Mouse (Mus musculus) myocyte (in vitro differentiated cells): ENCODE measurements at regions not wholly inside any gene's neighbourhood (a gene's known extent, or its start where the extent isn't known, plus 50 kb on each side); places are given as distances from the start of the nearest gene placed in this dataset.

ENCODE experiments used
- CEBPB ChIP-seq: IDR thresholded peaks from 2 replicates; pipeline ENCODE4 v1.6.1; 2011; ENCODE audit warnings: mild to moderate bottlenecking, moderate library complexity; ENCODE audit not compliant: poor library complexity, insufficient read depth, severe bottlenecking
- E2F4 ChIP-seq: IDR thresholded peaks from one replicate; pipeline ENCODE4 v1.6.1; 2011; ENCODE audit warnings: mild to moderate bottlenecking, control low read depth, moderate library complexity; ENCODE audit not compliant: insufficient read depth
- MAX ChIP-seq: IDR thresholded peaks from one replicate; pipeline ENCODE4 v1.6.1; 2011; ENCODE audit warnings: low read depth, mild to moderate bottlenecking, control low read depth
- MYOD1 ChIP-seq, 3 experiments: IDR thresholded peaks; one replicate each; pipeline ENCODE4 v1.6.1; 2011; ENCODE audit warnings: control low read depth in 2 of 3, low read depth in 2 of 3, mild to moderate bottlenecking in 2 of 3, moderate library complexity in 1 of 3; ENCODE audit not compliant: insufficient read length in 2 of 3, control insufficient read depth in 1 of 3
- MYOG ChIP-seq, 3 experiments: IDR thresholded peaks; one replicate each; pipeline ENCODE4 v1.6.1; 2011; ENCODE audit warnings: control low read depth in 2 of 3, low read depth in 2 of 3, mild to moderate bottlenecking in 2 of 3; ENCODE audit not compliant: insufficient read length in 2 of 3, control insufficient read depth in 1 of 3, insufficient read depth in 1 of 3
- POLR2A ChIP-seq: IDR thresholded peaks from one replicate; pipeline ENCODE4 v1.6.1; 2011; ENCODE audit warnings: low read depth, mild to moderate bottlenecking, control low read depth, moderate library complexity; ENCODE audit not compliant: insufficient read length
- POLR2AphosphoS2 ChIP-seq: IDR thresholded peaks from one replicate; pipeline ENCODE4 v1.6.1; 2011; ENCODE audit warnings: low read depth, control low read depth; ENCODE audit not compliant: insufficient read length
- REST ChIP-seq: IDR thresholded peaks from one replicate; pipeline ENCODE4 v1.6.1; 2011; ENCODE audit warnings: mild to moderate bottlenecking, control low read depth, moderate library complexity; ENCODE audit not compliant: insufficient read depth, insufficient read length
- SRF ChIP-seq: IDR thresholded peaks from one replicate; pipeline ENCODE4 v1.6.1; 2011; ENCODE audit warnings: low read depth; ENCODE audit not compliant: control insufficient read depth, insufficient read length
- TCF12 ChIP-seq: IDR thresholded peaks from one replicate; pipeline ENCODE4 v1.6.1; 2011; ENCODE audit warnings: mild to moderate bottlenecking, control low read depth; ENCODE audit not compliant: poor library complexity, insufficient read depth, severe bottlenecking
- USF1 ChIP-seq: IDR thresholded peaks from one replicate; pipeline ENCODE4 v1.6.1; 2011; ENCODE audit warnings: low read depth, mild to moderate bottlenecking, control low read depth, moderate library complexity

- no peak for TF ChIP-seq POLR2A
- no peak for TF ChIP-seq TCF12
- no peak for TF ChIP-seq POLR2AphosphoS2
- TF ChIP-seq MAX = no peak
- TF ChIP-seq MYOG (IDR thresholded peaks at IDR 0.05; ENCODE audit: control insufficient read depth in 1 of 3, insufficient read depth in 1 of 3, insufficient read length in 2 of 3, low read depth in 2 of 3) = no peak
- TF ChIP-seq SRF = no peak
- no peak for TF ChIP-seq CEBPB
- TF ChIP-seq USF1 = no peak
- TF ChIP-seq REST = no peak
- no peak for TF ChIP-seq E2F4
- no peak for TF ChIP-seq MYOD1 (IDR thresholded peaks at IDR 0.05; ENCODE audit: control insufficient read depth in 1 of 3, insufficient read length in 2 of 3, low read depth in 2 of 3)
Observed at GRCm38 (mm10) chr5:52954713-52955112, 83.2 kb upstream of the Slc34a2 start.
